Mouse (Mus musculus) layer of hippocampus, adult 18-20 months (tissue): Measurements from ENCODE around the gene Faap100. TPM values are rescaled to one million over a fixed set of nuclear protein-coding genes. Genes with fewer than 3 reads are reported as not detected.
A peak's percentile ranks its signal among the peaks of the same experiment; 100 is the strongest.

ENCODE experiments used
- DNase-seq, 2 experiments: peaks; one replicate each; pipeline ENCODE4 v3.0.0; 2022; ENCODE audit warnings: low spot score in 2 of 2
- total RNA-seq, 2 experiments: library from RNA; stranded (reverse); gene quantifications; 2 replicates each; pipeline ENCODE4 v1.2.3; 2021

Gene Faap100
- total RNA-seq, 2 experiments from 2014 or later: 16.7 to 18.4 TPM

GRCm38 (mm10) chr11:120376302-120377160 is 2.0 kb downstream of the Faap100 start:
- no peak for DNase-seq

GRCm38 (mm10) chr11:120375324-120375723 is 3.2 kb downstream of the Faap100 start:
- DNase-seq: no peak

DNA sequence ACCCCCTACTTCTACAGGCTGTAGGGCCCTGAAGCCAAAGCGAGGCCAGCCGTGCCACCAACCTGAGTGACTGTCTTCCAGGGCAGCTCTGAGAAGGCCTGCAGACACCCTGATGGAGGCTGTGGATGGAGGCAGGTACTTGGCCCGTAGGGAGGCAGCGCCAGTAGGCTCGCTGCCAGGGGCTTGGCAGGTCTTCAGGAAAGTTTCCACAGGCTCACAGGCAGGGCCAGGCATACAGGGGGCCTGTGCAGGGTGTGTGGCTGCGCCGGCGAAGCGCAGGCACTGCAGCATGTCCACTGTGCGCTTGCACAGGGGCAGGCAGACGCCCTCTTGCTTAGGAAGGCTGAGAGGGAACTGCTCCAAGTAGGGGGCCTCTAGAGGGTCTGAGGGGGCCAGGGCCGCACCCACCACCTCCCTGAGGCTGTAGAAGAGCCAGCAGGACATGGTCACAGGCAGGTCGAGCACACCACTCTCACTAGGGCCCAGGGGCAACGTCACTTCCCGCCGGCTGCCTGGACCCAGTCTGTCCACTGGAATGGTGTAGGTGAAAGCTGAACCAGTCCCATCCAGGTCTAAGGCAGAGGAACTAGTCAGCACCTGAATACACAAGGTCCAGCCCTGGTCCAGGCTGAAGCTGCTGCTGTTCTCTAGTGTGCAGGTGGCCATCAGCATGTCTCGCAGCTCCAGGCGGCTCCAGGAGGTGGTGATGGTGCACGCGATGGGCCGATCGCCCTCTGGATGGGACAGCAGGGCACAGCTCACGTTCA is 4.6 kb downstream of the Faap100 start:
- no peak for DNase-seq

- no peak for DNase-seq
Measured at GRCm38 (mm10) chr11:120373025-120373424, 5.5 kb downstream of the Faap100 start.

DNA sequence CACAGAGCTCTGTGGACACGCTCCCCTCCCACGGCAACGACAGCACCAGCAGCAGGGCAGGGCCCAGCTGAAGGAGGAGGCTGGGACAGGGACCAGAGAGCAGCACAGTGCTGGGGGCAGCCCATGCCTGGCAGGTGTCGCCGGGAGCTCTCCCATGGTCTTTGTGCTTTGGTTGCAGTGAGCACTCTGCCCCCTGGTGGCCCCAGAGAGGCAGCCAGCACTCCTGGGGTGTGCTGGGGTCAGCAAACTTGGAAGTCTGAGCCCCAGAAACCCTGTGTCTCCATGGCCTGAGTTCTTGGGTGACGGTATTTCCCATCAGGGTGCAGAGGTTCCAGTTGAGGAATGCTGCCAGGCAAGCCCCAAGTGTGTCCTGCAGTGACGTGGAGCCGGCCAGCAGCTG is 8.9 kb downstream of the Faap100 start:
- peak in 1 of 2 experiments; percentile 72 for DNase-seq

- DNase-seq: no peak
Measured at GRCm38 (mm10) chr11:120366443-120367027, 12.0 kb downstream of the Faap100 start.

GRCm38 (mm10) chr11:120362891-120363290 is 15.7 kb downstream of the Faap100 start:
- no peak for DNase-seq

GRCm38 (mm10) chr11:120361295-120361694 is 17.3 kb downstream of the Faap100 start, which contains the start of gene Fscn2:
Gene Fscn2 (plus strand): TSS chr11:120361534.
- DNase-seq: no peak

DNA sequence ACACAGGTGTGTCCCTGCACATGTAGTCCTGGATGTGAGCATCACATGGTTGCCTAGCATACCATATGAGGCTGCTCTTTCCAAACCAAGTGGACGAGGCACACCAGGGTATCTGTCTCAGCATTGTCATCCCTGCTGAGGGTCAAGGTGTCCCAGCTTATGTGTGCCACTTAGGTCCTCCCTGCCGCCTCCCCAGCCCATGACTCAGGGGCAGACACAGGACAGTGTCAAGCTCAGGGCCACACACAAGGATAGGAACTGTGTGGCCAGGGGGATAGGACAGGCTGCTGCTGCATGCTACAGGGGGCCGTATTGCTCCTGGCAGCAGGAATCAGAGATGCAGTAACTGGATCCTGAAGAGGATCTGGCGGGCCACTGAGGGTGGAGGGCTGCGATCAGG is 17.8 kb downstream of the Faap100 start:
- no peak for DNase-seq

GRCm38 (mm10) chr11:120360062-120360461 is 18.5 kb downstream of the Faap100 start:
- DNase-seq: no peak

GRCm38 (mm10) chr11:120359391-120359790 is 19.2 kb downstream of the Faap100 start:
- DNase-seq: no peak

DNA sequence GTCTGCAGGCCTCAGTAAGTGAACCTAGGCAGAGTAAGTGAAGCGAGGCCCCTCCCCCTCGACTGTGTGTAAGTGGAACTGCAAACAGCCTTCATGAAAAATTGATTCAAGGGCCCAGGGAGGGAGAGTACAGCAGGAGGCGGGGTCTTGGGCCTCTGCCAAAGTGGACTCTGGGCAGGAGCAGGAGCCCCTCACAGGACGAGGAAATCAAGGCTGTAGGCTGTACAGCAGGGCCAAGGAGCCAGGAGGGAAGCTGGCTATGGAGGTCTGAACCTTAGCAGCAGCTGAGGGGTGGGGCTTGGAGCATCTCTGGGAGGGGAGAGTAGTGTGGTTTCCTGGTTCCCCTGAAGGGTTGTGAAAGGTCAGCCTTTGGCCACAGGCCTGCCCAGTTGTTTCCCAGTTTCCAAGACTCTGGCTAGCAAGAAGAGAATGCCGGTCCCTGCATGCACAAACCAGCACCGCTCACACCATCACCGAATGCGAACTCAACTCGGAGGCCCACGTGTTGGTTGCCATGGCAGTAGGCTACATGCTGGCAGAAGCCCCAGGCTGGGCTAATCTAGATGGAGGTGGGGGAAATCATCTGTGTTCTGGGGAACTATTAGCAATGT is 20.7 kb downstream of the Faap100 start:
- DNase-seq: peak; percentile 87 to 92

- DNase-seq: no peak
Measured at GRCm38 (mm10) chr11:120356900-120357299, 21.7 kb downstream of the Faap100 start.

GRCm38 (mm10) chr11:120356319-120356840 is 22.2 kb downstream of the Faap100 start:
- no peak for DNase-seq

GRCm38 (mm10) chr11:120355277-120356039 is 23.1 kb downstream of the Faap100 start:
- no peak for DNase-seq

DNA sequence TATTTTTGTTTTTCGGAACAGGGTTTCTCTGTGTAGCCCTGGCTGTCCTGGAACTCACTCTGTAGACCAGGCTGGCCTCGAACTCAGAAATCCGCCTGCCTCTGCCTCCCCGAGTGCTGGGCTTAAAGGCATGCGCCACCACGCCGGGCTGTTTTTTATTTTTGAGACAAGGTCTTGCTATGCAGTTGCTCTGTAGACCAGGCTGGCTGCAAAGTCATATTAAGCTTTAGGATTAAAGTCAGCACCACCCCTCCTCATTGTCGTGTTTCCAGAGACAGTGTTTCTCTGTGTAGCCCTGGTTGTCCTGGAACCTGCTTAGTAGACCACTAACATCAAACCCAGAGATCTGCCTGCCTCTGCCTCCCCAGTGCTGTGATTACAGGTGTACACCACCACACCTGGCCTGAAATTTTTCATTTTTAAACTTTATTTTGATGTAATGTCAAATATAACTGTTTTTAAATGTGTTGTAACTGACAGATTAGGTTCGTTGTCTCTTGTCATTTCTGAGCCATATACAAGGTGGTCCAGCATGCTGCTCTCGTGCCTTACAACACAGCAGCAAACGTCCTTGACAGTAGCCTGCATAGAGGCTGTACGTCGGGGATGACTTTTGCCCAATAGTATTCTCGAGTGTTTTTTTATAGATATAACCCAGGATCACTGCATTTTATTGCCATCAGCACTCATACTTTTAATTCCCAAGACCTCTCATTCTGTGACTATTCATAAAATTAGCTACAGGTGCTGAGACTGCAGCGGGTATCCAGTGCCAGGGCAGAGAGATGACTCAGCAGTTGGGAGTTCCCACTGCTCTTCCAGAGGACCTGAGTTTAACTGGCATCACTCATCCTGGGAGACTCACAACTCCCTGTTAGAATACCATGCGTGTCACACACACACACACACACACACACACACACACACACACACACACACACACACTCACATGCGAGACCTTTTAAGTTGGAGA is 24.0 kb downstream of the Faap100 start:
- no peak for DNase-seq

DNA sequence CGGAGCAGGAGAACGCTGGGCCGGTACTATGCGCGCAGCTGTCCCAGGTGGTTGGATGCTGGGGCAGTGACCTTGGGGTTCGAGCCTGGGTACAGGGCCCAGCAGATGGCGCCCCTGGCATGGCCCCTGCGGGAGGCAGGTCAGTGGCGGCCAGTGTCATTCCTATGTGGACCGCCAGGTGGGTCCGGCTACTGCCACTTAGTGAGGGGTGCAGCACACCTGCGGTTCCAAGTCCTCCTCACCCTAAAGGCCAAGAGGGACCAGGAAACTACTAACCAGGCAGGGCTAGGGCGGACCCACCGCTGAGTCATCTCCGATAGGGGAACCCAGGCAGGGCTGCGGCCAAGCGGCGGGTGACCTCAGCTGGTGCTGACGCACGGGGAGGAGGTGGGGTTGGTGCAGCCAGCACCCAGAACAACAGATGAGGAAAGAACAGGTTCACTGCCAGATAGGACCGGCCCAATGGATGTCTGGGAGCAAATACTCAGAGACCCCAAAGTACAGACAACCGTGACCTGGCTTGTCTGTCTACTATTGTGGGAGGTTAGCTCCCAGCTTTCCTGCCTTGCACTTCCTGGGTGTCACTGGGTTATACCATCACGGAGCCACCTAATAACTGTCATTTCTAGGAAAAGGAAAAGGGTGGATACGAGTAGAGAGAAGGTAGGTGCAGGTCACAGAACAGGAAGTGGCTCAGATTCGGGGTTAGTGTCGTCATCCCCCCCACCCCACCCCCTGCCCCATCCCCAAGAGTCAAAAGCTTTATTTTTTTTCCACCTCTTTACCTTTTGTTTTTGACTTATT is 24.9 kb downstream of the Faap100 start:
- no peak for DNase-seq

GRCm38 (mm10) chr11:120352571-120353290 is 25.8 kb downstream of the Faap100 start:
- no peak for DNase-seq
